In the genomic region with DNA sequence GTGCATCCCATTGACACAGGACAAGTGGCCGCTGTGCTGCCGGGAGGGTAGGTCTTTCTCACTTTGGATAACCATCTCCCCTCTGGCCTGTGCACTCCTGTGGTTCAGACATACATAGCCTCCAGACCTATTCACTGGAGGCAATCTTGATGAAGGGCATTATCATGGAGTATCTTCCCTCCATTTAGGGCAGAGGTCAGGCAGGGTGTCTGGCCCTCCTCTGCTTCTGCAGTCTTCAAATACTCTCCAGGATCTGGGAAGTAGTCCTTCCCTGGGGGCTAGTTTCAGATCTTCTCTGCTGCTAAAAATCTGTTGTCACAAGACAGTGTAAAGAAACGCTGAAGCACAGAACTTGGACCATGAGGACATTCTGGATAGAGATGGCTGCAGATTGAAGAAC, we compare ENCODE assay signal across 16 mouse cellular contexts. TPM values are rescaled to one million over a fixed set of nuclear protein-coding genes. Genes with fewer than 3 reads are reported as not detected.
DNase-seq lines count a peak whose midpoint lies in the region; ATAC-seq and TF ChIP-seq lines count a peak whose summit lies in the region.
"Had no signal": no experiment of that assay in that cellular context is flagged by ENCODE, and none has a peak within 500 bp of the region (broad histone marks: within the 10 kb centered on the region; RNA-seq: fewer than 3 reads in every experiment).

No protein-coding gene starts in this region.

- 0 out of 2 replicates have a peak overlapping the region, but pooled peaks have one; percentile 86 for H3K27ac ChIP-seq in kidney, embryonic 15.5 days
- peak overlapping the region; percentile 83 for H3K27ac ChIP-seq in lung, postnatal 0 days (ENCODE audit: low read length)
- H3K27ac ChIP-seq in small intestine, adult 2 months (ENCODE audit: insufficient read depth, low read depth, low read length), result peak overlapping the region; percentile 43
- H3K27ac ChIP-seq: forebrain, embryonic 15.5 days; midbrain, embryonic 10.5 days; neural tube, embryonic 12.5 days had no signal

- H3K4me1 ChIP-seq in kidney, embryonic 15.5 days, result peaks cover 47% of the 10 kb centered on the region
- H3K4me1 ChIP-seq in lung, postnatal 0 days (ENCODE audit: insufficient read depth, low read depth, low read length), result peaks cover 57% of the 10 kb centered on the region
- peaks cover 63% of the 10 kb centered on the region for H3K4me1 ChIP-seq in small intestine, adult 2 months (ENCODE audit: control insufficient read depth, insufficient read depth, insufficient read length, low read length)

- no peak for TF ChIP-seq EP300 in lung, postnatal 0 days (IDR thresholded peaks at IDR 0.05)

- H3K27me3 ChIP-seq in kidney, embryonic 15.5 days, result no peaks in the 10 kb centered on the region
- H3K27me3 ChIP-seq in lung, postnatal 0 days (replicated peaks; ENCODE audit: insufficient read depth, low read length), result no peaks in the 10 kb centered on the region
- no peaks in the 10 kb centered on the region for H3K27me3 ChIP-seq in small intestine, adult 2 months (ENCODE audit: control insufficient read depth, insufficient read depth, low read length)
- H3K27me3 ChIP-seq: forebrain, embryonic 15.5 days; limb, embryonic 12.5 days; neural tube, embryonic 12.5 days had no signal

- H3K9me3 ChIP-seq in kidney, embryonic 15.5 days (replicated peaks), result no peaks in the 10 kb centered on the region
- H3K9me3 ChIP-seq in lung, postnatal 0 days (ENCODE audit: low read length), result no peaks in the 10 kb centered on the region
- H3K9me3 ChIP-seq: forebrain, embryonic 15.5 days; limb, embryonic 12.5 days; midbrain, embryonic 10.5 days; neural tube, embryonic 12.5 days had no signal

- WGBS in kidney, embryonic 15.5 days, result 85% methylated on average over 3 of the region's 3 CpGs
- 72% methylated on average over 3 of the region's 3 CpGs for WGBS in lung, postnatal 0 days
- 88% methylated on average over 3 of the region's 3 CpGs for WGBS in small intestine, adult 2 months

- TF ChIP-seq CTCF in lung, postnatal 0 days (IDR thresholded peaks at IDR 0.05), result no peak
- no peak for TF ChIP-seq CTCF in small intestine, adult 2 months (IDR thresholded peaks at IDR 0.05; ENCODE audit: extremely low read depth, insufficient read length, insufficient replicate concordance, low read depth, low read length)

- no peak for TF ChIP-seq POLR2A in small intestine, adult 2 months (IDR thresholded peaks at IDR 0.05; ENCODE audit: low read depth, low read length)

- no peak overlapping the region for H3K9ac ChIP-seq in kidney, embryonic 15.5 days
- H3K9ac ChIP-seq in lung, postnatal 0 days (replicated peaks; ENCODE audit: low read depth), result no peak overlapping the region
- H3K9ac ChIP-seq: forebrain, embryonic 15.5 days; limb, embryonic 12.5 days; neural tube, embryonic 12.5 days had no signal

- H3K36me3 ChIP-seq in kidney, embryonic 15.5 days, result no peaks in the 10 kb centered on the region
- H3K36me3 ChIP-seq in lung, postnatal 0 days (ENCODE audit: insufficient read depth, low read length), result no peaks in the 10 kb centered on the region
- H3K36me3 ChIP-seq in small intestine, adult 2 months (ENCODE audit: control insufficient read depth, insufficient read depth, low read length), result no peaks in the 10 kb centered on the region
- H3K36me3 ChIP-seq: forebrain, embryonic 15.5 days; limb, embryonic 12.5 days; midbrain, embryonic 10.5 days; neural tube, embryonic 12.5 days had no signal

- intact Hi-C loops in heart, postnatal 25 days (cut with DNase I), result loop anchor here (2.0 to 10.0 kb wide), 2 partner anchors 57 to 461 kb away; partner anchors contain the start of gene Bnip3

- no peak overlapping the region for H3K4me2 ChIP-seq in kidney, embryonic 15.5 days
- no peak overlapping the region for H3K4me2 ChIP-seq in lung, postnatal 0 days (replicated peaks; ENCODE audit: low read depth, low read length)
- H3K4me2 ChIP-seq: forebrain, embryonic 15.5 days; limb, embryonic 12.5 days; neural tube, embryonic 12.5 days had no signal

- peak; percentile 93 for DNase-seq in heart, adult 11 months
- no peak for DNase-seq in heart, postnatal 25 days (ENCODE audit: low spot score)
- no peak for DNase-seq in kidney, adult 11 months
- DNase-seq in lung, postnatal 0 days (ENCODE audit: low spot score), result no peak
- DNase-seq in lung, postnatal 4 days, result no peak
- no peak for DNase-seq in layer of hippocampus, adult 9-11 months
- DNase-seq: adrenal gland, adult 8-10 months; cerebellum, adult 18-20 months; cerebellum, postnatal 36 days; lung, adult 2 months had no signal

- ATAC-seq in kidney, embryonic 15.5 days (replicated peaks; ENCODE audit: low FRiP score), result no peak
- no peak for ATAC-seq in lung, postnatal 0 days
- ATAC-seq: forebrain, embryonic 15.5 days had no signal

- H3K4me3 ChIP-seq in kidney, embryonic 15.5 days (replicated peaks), result no peak overlapping the region
- no peak overlapping the region for H3K4me3 ChIP-seq in lung, postnatal 0 days (ENCODE audit: low read depth, low read length)
- no peak overlapping the region for H3K4me3 ChIP-seq in small intestine, adult 2 months (ENCODE audit: low read depth, low read length)
- H3K4me3 ChIP-seq: forebrain, embryonic 15.5 days; limb, embryonic 12.5 days; midbrain, embryonic 10.5 days; neural tube, embryonic 12.5 days had no signal

RNA-seq across cellular contexts. Expression of gene Inpp5a, which starts 22.8 kb away (rescaled TPM):
- 100 to 1,000 TPM; 292 to 306 TPM for total RNA-seq in heart, postnatal 25 days (2021)
- polyA plus RNA-seq in kidney, embryonic 15.5 days (2015; fragmentation: Nextera tagmentation; extraction: Ambion mirVana), result 19.1 and 22.2 TPM in 2 replicates
- 41.3 and 44.8 TPM in 2 replicates for polyA plus RNA-seq in lung, postnatal 0 days (2015; fragmentation: Nextera tagmentation; extraction: Ambion mirVana)
- 21.5 and 56.6 TPM in 2 replicates for polyA plus RNA-seq in small intestine, adult 2 months (2012; rRNA removed)
